Mouse (Mus musculus) G1E (cell line): ENCODE data around the gene Il19.

Source experiments
- CTCF ChIP-seq: IDR thresholded peaks from 2 replicates; pipeline ENCODE4 v1.5.1; 2012; ENCODE audit warnings: low read depth, low read length, inconsistent platforms, mixed read lengths
- GATA1 ChIP-seq: IDR thresholded peaks from 2 replicates; pipeline ENCODE4 v1.6.1; 2012; ENCODE audit warnings: borderline replicate concordance, low read length, inconsistent platforms, mixed read lengths
- POLR2AphosphoS5 ChIP-seq: IDR thresholded peaks from 2 replicates; pipeline ENCODE4 v1.6.1; 2012; ENCODE audit warnings: low read depth, low read length, inconsistent platforms; ENCODE audit not compliant: insufficient replicate concordance
- TAL1 ChIP-seq: conservative IDR thresholded peaks from 2 replicates; pipeline ENCODE4 v1.6.1; 2012; ENCODE audit warnings: low read depth, low read length, inconsistent platforms, mixed read lengths

DNA sequence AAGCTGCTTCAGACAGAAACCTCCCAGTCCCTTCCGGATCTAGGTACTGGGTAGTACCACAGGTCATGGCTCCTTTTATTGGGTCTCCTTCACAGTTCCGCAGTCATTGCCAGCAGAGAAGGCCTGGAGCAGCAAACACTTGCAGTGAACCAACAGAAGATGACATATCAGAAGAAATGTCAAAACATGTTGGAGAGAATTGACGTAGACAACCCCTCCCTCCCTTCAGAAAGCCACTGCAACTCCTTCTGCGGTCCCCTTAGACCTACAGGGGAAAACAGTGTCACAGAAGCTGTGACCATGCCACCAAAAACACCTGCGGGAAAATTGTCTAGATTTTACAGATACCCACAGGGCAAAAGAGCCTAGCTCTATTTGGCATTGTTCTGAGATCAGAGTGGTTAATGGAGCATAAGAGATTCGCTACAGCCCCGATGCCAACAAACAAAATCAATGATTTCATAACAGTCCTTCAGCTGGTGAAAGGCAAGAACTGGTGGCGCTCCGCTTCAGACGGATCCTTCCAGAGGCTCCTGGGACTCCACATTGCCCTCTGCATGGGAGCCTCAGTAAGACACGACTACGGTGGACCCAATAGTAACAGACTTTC is 28.4 kb downstream of the Il19 start, which contains the start of gene Il20:
- TF ChIP-seq CTCF (no peak), POLR2AphosphoS5 (no peak), GATA1 (no peak), TAL1 (no peak)
